In genomic region chr1:186347413-186348147, GRCm38 (mm10) we compare ENCODE assay signal across 13 mouse cellular contexts.
DNase-seq lines count a peak whose midpoint lies in the region; ATAC-seq and TF ChIP-seq lines count a peak whose summit lies in the region.
"Had no signal": no experiment of that assay in that cellular context is flagged by ENCODE, and none has a peak within 500 bp of the region (broad histone marks: within the 10 kb centered on the region; RNA-seq: fewer than 3 reads in every experiment).

No protein-coding gene starts in this region.

- no peak overlapping the region for H3K4me2 ChIP-seq in limb, embryonic 11.5 days (ENCODE audit: low read depth, severe bottlenecking)
- no peak overlapping the region for H3K4me2 ChIP-seq in heart, embryonic 12.5 days
- no peak overlapping the region for H3K4me2 ChIP-seq in limb, embryonic 14.5 days (replicated peaks; ENCODE audit: low read depth, low read length, severe bottlenecking)
- H3K4me2 ChIP-seq: midbrain, embryonic 15.5 days had no signal

- no peaks in the 10 kb centered on the region for H3K4me1 ChIP-seq in limb, embryonic 11.5 days (ENCODE audit: control insufficient read depth, insufficient read depth, low read length)
- no peaks in the 10 kb centered on the region for H3K4me1 ChIP-seq in limb, embryonic 10.5 days
- H3K4me1 ChIP-seq in heart, embryonic 12.5 days (replicated peaks), result peaks cover 15% of the 10 kb centered on the region
- H3K4me1 ChIP-seq in limb, embryonic 14.5 days (ENCODE audit: control insufficient read depth, insufficient read depth, low read length), result peaks cover 12% of the 10 kb centered on the region; the same call in 1 of the 2 replicates
- H3K4me1 ChIP-seq: hindbrain, embryonic 10.5 days; midbrain, embryonic 15.5 days had no signal

- ATAC-seq in limb, embryonic 11.5 days (ENCODE audit: insufficient number of reproducible peaks, low FRiP score, low TSS enrichment, low read depth), result no peak
- peak; percentile 67 for ATAC-seq in heart, embryonic 12.5 days (ENCODE audit: insufficient number of reproducible peaks, low FRiP score)
- ATAC-seq in limb, embryonic 14.5 days (ENCODE audit: low FRiP score, low read depth), result no peak
- ATAC-seq: intestine, embryonic 16.5 days; midbrain, embryonic 15.5 days had no signal

- H3K9me3 ChIP-seq in limb, embryonic 11.5 days (ENCODE audit: control insufficient read depth, low read length), result no peaks in the 10 kb centered on the region
- H3K9me3 ChIP-seq in limb, embryonic 10.5 days (replicated peaks), result no peaks in the 10 kb centered on the region
- peaks cover 5% of the 10 kb centered on the region for H3K9me3 ChIP-seq in heart, embryonic 12.5 days (replicated peaks)
- peaks cover 4% of the 10 kb centered on the region; the same call in 1 of the 2 replicates for H3K9me3 ChIP-seq in limb, embryonic 14.5 days (ENCODE audit: control insufficient read depth, low read length)
- H3K9me3 ChIP-seq: hindbrain, embryonic 10.5 days; midbrain, embryonic 15.5 days had no signal

- TF ChIP-seq POLR2A in limb, embryonic 14.5 days (IDR thresholded peaks at IDR 0.05; ENCODE audit: borderline replicate concordance, extremely low read depth, insufficient read depth, insufficient read length), result no peak

- DNase-seq in limb, embryonic 11.5 days (ENCODE audit: low spot score), result peak; percentile 17
- no peak for DNase-seq in limb, embryonic 10.5 days (ENCODE audit: low spot score)
- peak; percentile 4 for DNase-seq in kidney, adult 18-20 months
- peak; percentile 43 for DNase-seq in limb, embryonic 14.5 days (ENCODE audit: low spot score)
- no peak for DNase-seq in frontal cortex, postnatal 14 days (ENCODE audit: low spot score in 2 of 2)
- no peak for DNase-seq in thymus, postnatal 4 days
- DNase-seq in retina, embryonic 14.5 days (ENCODE audit: low spot score), result no peak
- DNase-seq: adrenal gland, postnatal 14 days; thymus, postnatal 25 days had no signal

- no peaks in the 10 kb centered on the region for H3K36me3 ChIP-seq in limb, embryonic 11.5 days (ENCODE audit: control insufficient read depth, insufficient read depth, low read length)
- H3K36me3 ChIP-seq in limb, embryonic 10.5 days, result no peaks in the 10 kb centered on the region
- H3K36me3 ChIP-seq in heart, embryonic 12.5 days, result no peaks in the 10 kb centered on the region
- H3K36me3 ChIP-seq in limb, embryonic 14.5 days (ENCODE audit: control insufficient read depth, insufficient read depth, low read length), result no peaks in the 10 kb centered on the region
- H3K36me3 ChIP-seq: hindbrain, embryonic 10.5 days; midbrain, embryonic 15.5 days had no signal

- no peak overlapping the region for H3K4me3 ChIP-seq in limb, embryonic 11.5 days (ENCODE audit: low read depth, low read length)
- no peak overlapping the region for H3K4me3 ChIP-seq in limb, embryonic 10.5 days
- no peak overlapping the region for H3K4me3 ChIP-seq in heart, embryonic 12.5 days
- no peak overlapping the region for H3K4me3 ChIP-seq in limb, embryonic 14.5 days (replicated peaks; ENCODE audit: low read length)
- H3K4me3 ChIP-seq: hindbrain, embryonic 10.5 days; midbrain, embryonic 15.5 days had no signal

- H3K27me3 ChIP-seq in limb, embryonic 11.5 days (ENCODE audit: control insufficient read depth, insufficient read depth, low read length), result no peaks in the 10 kb centered on the region
- no peaks in the 10 kb centered on the region for H3K27me3 ChIP-seq in limb, embryonic 10.5 days (ENCODE audit: low read depth, poor library complexity, severe bottlenecking)
- H3K27me3 ChIP-seq in heart, embryonic 12.5 days (replicated peaks), result no peaks in the 10 kb centered on the region
- no peaks in the 10 kb centered on the region for H3K27me3 ChIP-seq in limb, embryonic 14.5 days (ENCODE audit: control insufficient read depth, insufficient read depth, low read length)
- H3K27me3 ChIP-seq: midbrain, embryonic 15.5 days had no signal

- H3K9ac ChIP-seq in limb, embryonic 11.5 days (ENCODE audit: low read length), result no peak overlapping the region
- no peak overlapping the region for H3K9ac ChIP-seq in heart, embryonic 12.5 days
- no peak overlapping the region for H3K9ac ChIP-seq in limb, embryonic 14.5 days (ENCODE audit: low read depth, low read length, severe bottlenecking)
- H3K9ac ChIP-seq: midbrain, embryonic 15.5 days had no signal

- H3K27ac ChIP-seq in limb, embryonic 11.5 days (replicated peaks; ENCODE audit: low read depth, low read length), result no peak overlapping the region
- H3K27ac ChIP-seq in limb, embryonic 10.5 days, result no peak overlapping the region
- peak overlapping the region; percentile 8; the same call in 1 of the 2 replicates for H3K27ac ChIP-seq in heart, embryonic 12.5 days (ENCODE audit: poor library complexity, severe bottlenecking)
- H3K27ac ChIP-seq in limb, embryonic 14.5 days (replicated peaks; ENCODE audit: low read depth, low read length), result no peak overlapping the region
- H3K27ac ChIP-seq: hindbrain, embryonic 10.5 days; midbrain, embryonic 15.5 days had no signal

- WGBS in limb, embryonic 11.5 days, result 82% methylated on average over 14 of the region's 14 CpGs
- WGBS in limb, embryonic 10.5 days, result 86% methylated on average over 14 of the region's 14 CpGs
- 53% methylated on average over 14 of the region's 14 CpGs for WGBS in heart, embryonic 12.5 days
- 66% methylated on average over 14 of the region's 14 CpGs for WGBS in limb, embryonic 14.5 days

Comparison
In these comparisons a context has a peak if more than half of its experiments do, and no peak if none do; other contexts are left out.
1. DNase-seq: peak in limb, embryonic 11.5 days (single experiment), kidney, adult 18-20 months (single experiment) and limb, embryonic 14.5 days (single experiment); none in limb, embryonic 10.5 days (single experiment), frontal cortex, postnatal 14 days (0 of 2), thymus, postnatal 4 days (single experiment) and retina, embryonic 14.5 days (single experiment).